Mouse (Mus musculus): ENCODE measurements around the gene Nelfb.

GRCm38 (mm10) chr2:25240310-25240709 lies 29.0 kb upstream of the Nelfb start:
- no peak for TF ChIP-seq CTCF (IDR thresholded peaks at IDR 0.05; ENCODE audit: low read depth)
- TF ChIP-seq EP300 (IDR thresholded peaks at IDR 0.05; ENCODE audit: low read depth), result no peak
